Mouse (Mus musculus): ENCODE results near the gene Ubqln4. TPM values are rescaled to one million over a fixed set of nuclear protein-coding genes. Genes with fewer than 3 reads are reported as not detected.

Gene Ubqln4
- total and polyA plus RNA-seq, 3 experiments, result 43.6 to 171 (median 83.0) TPM

GRCm38 (mm10) chr3:88532299-88532674 is 21.3 kb upstream of the Ubqln4 start, which contains the start of gene Mex3a:
Gene Mex3a, plus strand, starts transcription at chr3:88532395.
- H3K79me2 ChIP-seq (ENCODE audit: control insufficient read depth, insufficient read depth, low read length, poor library complexity), result peaks cover 12% of the 10 kb centered on the region
- no peaks in the 10 kb centered on the region for H3K9me3 ChIP-seq (replicated peaks; ENCODE audit: insufficient read depth, low read length)
- H3K9ac ChIP-seq (ENCODE audit: control insufficient read depth, low read depth, low read length, poor library complexity, severe bottlenecking), result peak within 1 kb of the TSS; percentile 80
- H3K27me3 ChIP-seq (ENCODE audit: control insufficient read depth in 1 of 2, insufficient read depth in 2 of 2, low read length in 2 of 2), result no peaks in the 10 kb centered on the region
- H3K27ac ChIP-seq (ENCODE audit: control insufficient read depth, low read depth, low read length), result peak within 1 kb of the TSS; percentile 41
- peak within 1 kb of the TSS; percentile 75 to 91 for H3K4me3 ChIP-seq (ENCODE audit: control insufficient read depth in 1 of 2, insufficient read depth in 1 of 2, low read depth in 2 of 2, low read length in 2 of 2)
- TF ChIP-seq ETS1 (IDR thresholded peaks at IDR 0.05; ENCODE audit: low read depth, low read length) (no peak), ZKSCAN1 (IDR thresholded peaks at IDR 0.05; ENCODE audit: low read depth, low read length) (no peak), MAZ (IDR thresholded peaks at IDR 0.05; ENCODE audit: low read depth, low read length) (no peak), MYC (IDR thresholded peaks at IDR 0.05; ENCODE audit: low read depth, low read length) (no peak), TCF12 (IDR thresholded peaks at IDR 0.05; ENCODE audit: low read depth, low read length) (no peak), BHLHE40 (IDR thresholded peaks at IDR 0.05; ENCODE audit: borderline replicate concordance, low read depth, low read length) (no peak), KAT2A (conservative IDR thresholded peaks at IDR 0.05; ENCODE audit: low read depth, low read length) (no peak), POLR2A (IDR thresholded peaks at IDR 0.05; ENCODE audit: control insufficient read depth in 1 of 2, insufficient read depth in 1 of 2, low read depth in 1 of 2, low read length in 2 of 2, poor library complexity in 1 of 2) (no peak), MEF2A (IDR thresholded peaks at IDR 0.05; ENCODE audit: extremely low read depth, insufficient replicate concordance, low read depth, low read length, poor library complexity, severe bottlenecking) (no peak), RCOR1 (IDR thresholded peaks at IDR 0.05; ENCODE audit: low read depth, low read length) (no peak), GABPA (IDR thresholded peaks at IDR 0.05; ENCODE audit: low read depth, low read length) (no peak), NELFE (IDR thresholded peaks at IDR 0.05; ENCODE audit: low read depth, low read length) (no peak), EP300 (IDR thresholded peaks at IDR 0.05; ENCODE audit: low read depth in 1 of 2, low read length in 2 of 2) (no peak), POLR2AphosphoS5 (IDR thresholded peaks at IDR 0.05; ENCODE audit: borderline replicate concordance, low read depth, low read length) (no peak)
- H3K4me1 ChIP-seq (ENCODE audit: control insufficient read depth in 1 of 2, insufficient read depth in 2 of 2, low read length in 2 of 2), result peaks cover 9 to 20% of the 10 kb centered on the region in 2 experiments
- peaks cover 0 to 13% of the 10 kb centered on the region in 2 experiments; a peak in 2 of 4 replicates for H3K36me3 ChIP-seq (ENCODE audit: control insufficient read depth in 1 of 2, insufficient read depth in 2 of 2, low read length in 2 of 2)
- peak; percentile 47 for DNase-seq (ENCODE audit: low read depth, low spot score)

- Histone ChIP-seq H3K9me3 (replicated peaks; ENCODE audit: insufficient read depth, low read length) (no peaks in the 10 kb centered on the region), H3K27ac (ENCODE audit: control insufficient read depth, low read depth, low read length) (no peak overlapping the region), H3K27me3 (ENCODE audit: control insufficient read depth in 1 of 2, insufficient read depth in 2 of 2, low read length in 2 of 2) (no peaks in the 10 kb centered on the region), H3K79me2 (ENCODE audit: control insufficient read depth, insufficient read depth, low read length, poor library complexity) (peaks cover 12% of the 10 kb centered on the region), H3K36me3 (ENCODE audit: control insufficient read depth in 1 of 2, insufficient read depth in 2 of 2, low read length in 2 of 2) (peaks cover 0 to 13% of the 10 kb centered on the region in 2 experiments; a peak in 2 of 4 replicates), H3K9ac (ENCODE audit: control insufficient read depth, low read depth, low read length, poor library complexity, severe bottlenecking) (peak overlapping the region; percentile 71), H3K4me3 (ENCODE audit: control insufficient read depth in 1 of 2, insufficient read depth in 1 of 2, low read depth in 2 of 2, low read length in 2 of 2) (peak overlapping the region; percentile 66 to 73), H3K4me1 (ENCODE audit: control insufficient read depth in 1 of 2, insufficient read depth in 2 of 2, low read length in 2 of 2) (peaks cover 9 to 20% of the 10 kb centered on the region in 2 experiments)
- DNase-seq (ENCODE audit: low read depth, low spot score), result peak; percentile 34
- TF ChIP-seq MXI1 (IDR thresholded peaks at IDR 0.05; ENCODE audit: low read depth, low read length) (peak; percentile 79), ELF1 (IDR thresholded peaks at IDR 0.05; ENCODE audit: low read depth, low read length) (no peak), MAZ (IDR thresholded peaks at IDR 0.05; ENCODE audit: low read depth, low read length) (peak; percentile 39; the same call in 1 of the 2 replicates), MAFK (IDR thresholded peaks at IDR 0.05; ENCODE audit: borderline replicate concordance, low read depth, low read length) (no peak), ZNF384 (IDR thresholded peaks at IDR 0.05; ENCODE audit: low read depth, low read length) (no peak), MAX (IDR thresholded peaks at IDR 0.05; ENCODE audit: low read length) (peak; percentile 60)
Measured at GRCm38 (mm10) chr3:88532689-88533511, 20.7 kb upstream of the Ubqln4 start.

Measured in MEL (cell line).